Mouse (Mus musculus) gastrocnemius, adult 18-20 months (tissue): Measurements from ENCODE around the gene Crim1. TPM values are rescaled to one million over a fixed set of nuclear protein-coding genes. Genes with fewer than 3 reads are reported as not detected.
"Not testable (repeated sequence)": the region's sequence is repeated elsewhere in the genome, so short reads cannot be mapped to it uniquely, and the experiment has no call there.

Source experiments
- DNase-seq: peaks from one replicate; pipeline ENCODE4 v3.0.0; 2021; ENCODE audit warnings: low spot score
- total RNA-seq, 2 experiments: library from RNA; stranded (reverse); gene quantifications; 2 replicates each; pipeline ENCODE4 v1.2.3; 2021

The Crim1 gene
- total RNA-seq, 2 experiments from 2014 or later = 53.6 to 74.0 TPM

DNA sequence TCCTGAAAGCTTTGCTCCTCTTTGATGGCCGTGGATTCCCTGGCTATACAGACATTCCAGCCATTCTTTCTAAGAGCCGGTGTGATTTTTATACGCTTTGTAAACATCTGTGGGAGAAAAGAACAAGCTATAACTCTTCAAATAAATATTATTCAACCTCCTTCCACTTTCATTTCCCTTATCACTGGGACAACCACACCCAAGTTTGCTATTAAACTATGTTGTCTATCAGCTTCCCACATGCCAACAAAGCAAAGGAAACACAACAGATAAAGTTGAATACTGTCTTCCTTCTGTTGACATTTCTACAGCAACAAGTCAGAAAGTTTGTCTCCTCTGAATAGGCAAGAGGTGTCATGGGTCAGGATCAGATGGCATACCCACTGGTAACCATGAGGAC lies 48.9 kb downstream of the Crim1 start:
- DNase-seq = no peak

DNA sequence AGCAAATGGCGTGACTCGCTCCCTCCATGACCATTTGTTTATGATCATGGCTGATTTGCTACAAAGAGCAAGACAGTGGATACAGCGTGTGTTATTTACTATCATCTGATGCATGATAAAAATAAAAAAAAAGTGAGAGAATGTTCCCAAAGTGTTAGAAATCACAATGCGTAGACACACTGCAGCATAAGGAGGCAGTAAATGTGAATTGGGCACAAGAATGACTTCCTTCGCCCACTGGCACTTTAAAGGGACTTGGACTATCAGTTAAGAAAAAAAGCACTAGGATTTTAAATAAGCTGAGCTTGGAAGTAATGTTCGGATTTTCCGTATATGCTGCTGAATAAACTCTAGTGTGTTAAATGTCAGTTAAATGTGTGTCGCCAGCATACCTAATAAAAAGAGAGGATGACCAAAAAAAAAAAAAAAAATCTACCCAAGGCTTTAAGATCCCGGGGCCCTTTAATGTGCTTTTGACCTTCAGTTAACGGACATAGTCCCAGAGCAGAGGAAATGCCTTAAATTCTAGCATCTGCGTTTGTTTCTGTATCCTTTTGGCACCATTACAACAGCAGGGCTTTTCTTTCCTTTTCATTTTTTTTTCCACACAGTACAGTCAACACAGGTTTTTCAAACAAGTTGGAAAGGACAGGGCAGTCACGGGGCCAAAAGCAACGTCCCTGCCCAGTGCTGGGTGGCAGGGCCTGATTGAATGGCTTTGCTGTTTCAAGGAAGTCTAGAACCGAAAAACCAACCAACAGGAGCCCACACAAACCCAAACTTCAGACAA lies 50.3 kb downstream of the Crim1 start:
- no peak for DNase-seq

DNA sequence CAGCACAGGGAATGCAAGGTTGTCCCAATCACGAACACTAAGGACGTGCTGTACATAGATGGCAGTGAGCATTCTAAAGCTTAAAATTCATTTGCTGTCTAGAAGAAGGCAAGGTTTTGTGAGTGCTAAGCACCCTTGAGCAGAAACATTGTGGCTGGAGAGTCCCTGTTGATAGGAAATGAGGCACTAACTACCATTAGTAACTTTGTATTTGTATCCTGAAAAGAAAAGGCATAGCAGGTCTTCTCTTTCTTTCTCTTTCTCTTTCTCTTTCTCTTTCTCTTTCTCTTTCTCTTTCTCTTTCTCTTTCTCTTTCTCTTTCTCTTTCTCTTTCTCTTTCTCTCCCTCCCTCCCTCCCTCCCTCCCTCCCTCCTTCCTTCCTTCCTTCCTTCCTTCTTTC lies 53.5 kb downstream of the Crim1 start:
- not testable (repeated sequence) for DNase-seq

DNA sequence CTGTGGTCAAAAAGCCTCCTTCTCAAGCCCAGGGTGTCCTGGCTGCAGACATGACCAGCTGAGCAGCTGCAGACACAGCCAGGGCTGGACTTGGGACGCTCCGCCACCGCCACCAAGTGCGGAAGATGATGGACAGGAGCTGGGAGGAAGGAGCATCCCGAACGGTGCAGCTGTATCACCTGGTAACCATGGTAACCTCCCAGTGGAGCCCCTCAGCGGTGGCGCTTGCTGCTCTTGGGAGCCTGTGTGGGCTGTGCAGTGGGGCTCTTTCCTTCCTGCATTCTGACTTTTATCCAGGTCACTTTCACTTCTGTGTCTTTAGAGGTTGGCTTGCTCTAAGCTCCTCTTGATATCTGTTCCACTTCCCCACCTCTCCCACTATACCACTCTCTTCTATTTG lies 54.2 kb downstream of the Crim1 start:
- DNase-seq = no peak

DNA sequence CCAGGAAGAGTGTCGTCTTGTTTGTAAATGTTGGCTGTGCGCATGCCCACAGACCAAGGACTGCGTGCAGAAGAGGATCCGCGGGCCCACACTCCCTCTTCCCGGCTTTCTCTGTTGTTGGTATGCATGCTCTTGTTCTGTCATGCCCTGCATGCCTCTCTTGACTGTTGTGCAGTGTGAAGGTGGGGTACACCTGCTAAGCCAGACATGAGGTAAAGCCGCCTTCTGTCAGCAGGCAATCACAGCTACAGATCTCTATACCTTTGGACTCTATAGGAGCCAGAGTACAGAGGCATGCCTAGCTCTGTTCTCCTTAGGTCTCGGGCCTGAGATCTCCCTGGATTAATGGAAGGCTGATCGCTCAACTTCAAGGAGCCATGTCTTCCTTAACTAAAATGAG lies 55.7 kb downstream of the Crim1 start:
- no peak for DNase-seq

DNA sequence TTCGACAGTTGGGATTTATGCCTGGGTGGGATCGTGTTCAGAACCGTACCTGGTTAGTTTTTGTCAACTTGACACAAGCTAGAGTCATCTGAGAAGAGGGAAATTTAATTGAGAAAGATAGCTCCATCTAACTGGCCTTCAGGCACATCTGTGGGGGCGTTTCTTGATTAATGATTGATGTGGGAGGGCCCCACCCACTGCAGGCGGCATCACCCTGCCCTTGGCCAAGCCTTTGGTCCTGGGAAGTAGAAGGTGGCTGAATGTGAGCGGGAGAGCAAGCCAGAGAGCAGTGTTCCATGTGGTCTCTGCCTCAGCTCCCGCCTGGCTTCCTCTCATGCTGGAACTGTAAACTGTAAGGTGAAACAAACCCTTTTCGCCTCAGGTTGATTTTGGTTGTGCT lies 56.5 kb downstream of the Crim1 start:
- DNase-seq = no peak

DNA sequence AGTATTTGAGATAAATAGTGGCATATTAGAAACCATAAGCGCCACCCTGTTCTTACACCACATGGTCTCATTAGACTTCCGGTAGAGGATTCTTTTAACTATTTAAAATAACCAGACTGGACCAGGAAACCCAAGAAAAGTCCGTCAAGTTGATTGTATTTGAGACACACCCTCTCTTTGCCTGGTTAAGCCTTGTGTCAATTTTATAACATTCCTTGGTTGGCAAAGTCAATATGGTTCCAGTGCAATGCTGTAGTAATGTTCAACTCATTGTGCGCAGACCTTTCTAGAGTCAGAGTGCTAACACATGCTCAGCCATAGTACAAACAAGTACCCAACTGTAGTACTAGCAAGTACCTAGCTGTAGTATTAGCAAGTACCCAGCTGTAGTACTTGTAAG lies 61.6 kb downstream of the Crim1 start:
- no peak for DNase-seq

DNA sequence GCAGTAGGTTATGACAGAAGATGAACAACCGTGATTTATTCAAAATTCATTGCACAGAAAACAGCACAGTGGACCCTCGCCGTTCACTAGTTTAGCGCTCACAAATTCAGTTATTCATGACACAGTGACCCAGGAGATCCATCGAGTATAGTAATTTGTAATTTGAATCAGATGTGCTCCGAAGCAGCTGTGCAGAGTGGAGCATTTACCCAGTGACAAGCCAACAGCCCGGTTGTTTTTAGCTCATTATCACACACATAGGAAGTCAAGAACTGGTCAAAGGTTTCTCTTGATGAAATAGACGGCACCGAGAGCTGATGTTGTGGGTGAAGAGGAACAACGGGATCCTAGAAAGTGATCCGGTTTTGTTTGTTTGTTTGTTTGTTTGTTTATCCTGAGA lies 64.1 kb downstream of the Crim1 start:
- DNase-seq = no peak

DNA sequence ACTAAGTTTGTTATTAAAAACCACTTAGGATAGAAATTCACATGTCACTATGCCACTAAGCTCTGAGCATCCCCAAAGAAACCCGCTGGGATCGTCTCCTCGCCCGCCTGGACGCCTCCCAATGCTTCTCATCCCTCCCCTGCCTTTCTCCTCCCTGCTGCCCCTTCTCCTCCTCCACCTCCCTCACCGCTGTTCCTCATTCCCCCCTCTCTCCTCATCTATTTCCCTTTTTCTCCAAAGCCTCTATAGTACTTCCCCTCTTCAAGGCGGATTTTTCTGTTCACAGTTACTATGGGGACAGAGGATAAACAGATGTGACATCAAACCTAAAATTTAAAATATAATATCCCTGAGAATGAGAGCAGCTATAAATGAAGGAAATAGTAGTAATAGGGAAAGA lies 65.1 kb downstream of the Crim1 start:
- DNase-seq = no peak

DNA sequence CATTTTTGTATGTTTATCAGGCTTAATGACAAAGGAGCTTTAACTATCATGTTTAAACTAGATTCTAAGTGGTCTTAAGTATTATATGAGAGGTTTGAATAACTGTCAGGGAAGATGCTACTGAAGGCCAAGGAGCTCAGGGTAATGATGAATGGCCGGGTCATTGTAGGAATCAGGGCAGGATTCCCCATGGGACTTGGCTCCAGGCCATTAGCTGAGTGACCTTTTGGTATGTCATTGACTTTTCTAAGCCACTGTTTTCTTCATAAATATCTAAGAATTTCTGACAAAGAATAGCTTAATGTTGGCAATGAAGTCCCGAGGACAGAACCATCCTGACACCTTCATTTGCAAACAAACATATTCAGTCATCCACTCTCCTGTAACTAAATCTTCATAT lies 66.2 kb downstream of the Crim1 start:
- no peak for DNase-seq

DNA sequence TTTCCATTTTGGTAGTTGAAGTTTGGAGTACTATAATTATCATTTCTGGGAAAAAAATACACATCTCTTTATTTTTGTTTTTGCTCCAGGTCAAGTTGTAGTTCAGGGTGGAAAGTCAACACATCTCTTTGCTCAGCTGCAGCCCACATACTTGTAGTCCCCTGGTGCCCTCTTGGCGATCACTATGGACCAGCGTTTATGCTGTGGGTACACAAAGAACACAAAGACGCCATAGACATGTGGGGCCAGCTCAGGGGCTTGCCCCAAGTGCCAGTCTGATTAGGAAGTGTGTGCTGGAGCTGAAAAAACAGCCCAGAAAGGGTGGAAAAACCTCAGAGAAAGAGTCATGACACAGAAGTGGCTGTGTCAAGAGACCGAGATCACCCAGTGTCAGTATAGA lies 68.5 kb downstream of the Crim1 start:
- no peak for DNase-seq

DNA sequence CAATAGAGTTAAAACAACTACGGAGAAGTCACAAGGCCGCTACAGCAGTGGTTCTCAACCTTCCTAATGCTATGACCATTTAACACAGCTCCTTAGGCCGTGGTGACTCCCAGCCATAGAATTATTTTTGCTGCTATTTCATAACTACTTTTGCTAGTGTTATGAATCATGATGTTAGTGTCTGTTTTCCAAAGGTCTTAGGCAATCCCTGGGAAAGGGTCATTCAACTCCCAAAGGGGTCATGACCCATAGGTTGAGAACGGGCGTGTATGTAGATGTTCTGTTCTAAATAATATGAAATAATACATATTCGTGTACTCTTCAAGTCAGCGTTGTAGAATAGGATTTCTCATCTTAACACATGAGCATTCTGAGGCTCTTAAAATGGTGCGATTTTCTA lies 69.3 kb downstream of the Crim1 start:
- DNase-seq = no peak

DNA sequence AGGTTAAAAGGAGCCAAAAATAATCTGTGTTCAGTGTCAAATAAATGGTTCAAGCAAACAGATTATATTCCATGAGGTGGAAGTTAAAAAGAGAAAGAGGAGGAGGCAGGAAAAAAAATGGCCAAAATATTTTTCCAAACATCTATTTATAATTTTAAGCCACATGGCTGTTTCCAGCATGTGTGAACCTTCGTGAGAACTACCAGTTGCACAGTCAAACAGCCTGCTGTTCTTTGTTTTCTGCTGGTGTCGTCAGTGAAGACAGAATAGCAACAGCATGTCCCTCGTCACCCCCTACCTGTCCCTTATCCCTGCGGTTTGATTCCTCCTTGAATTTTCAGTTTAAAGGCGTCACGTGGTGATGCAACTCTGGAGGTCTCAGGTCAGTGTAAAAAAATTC lies 70.0 kb downstream of the Crim1 start:
- DNase-seq = no peak

DNA sequence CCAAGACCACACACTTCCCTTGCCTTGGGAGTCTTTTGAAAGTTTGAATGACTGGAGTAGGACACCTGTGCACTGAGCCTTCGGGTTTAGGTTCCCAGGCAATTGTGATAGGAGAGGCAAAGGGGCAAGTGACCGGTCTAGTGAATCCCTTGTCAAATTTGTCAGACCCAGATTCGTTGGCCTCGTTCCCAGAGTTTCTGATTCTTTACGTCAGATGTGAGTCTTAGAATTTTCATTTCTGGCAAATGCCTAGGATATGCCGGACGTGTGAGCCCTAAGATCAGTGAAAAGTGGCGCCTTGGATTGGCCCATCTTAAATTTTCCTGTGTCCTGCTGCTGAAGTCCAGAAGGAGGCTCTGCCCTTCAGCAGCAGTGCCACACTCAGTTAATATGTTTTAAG lies 71.7 kb downstream of the Crim1 start:
- DNase-seq = no peak

DNA sequence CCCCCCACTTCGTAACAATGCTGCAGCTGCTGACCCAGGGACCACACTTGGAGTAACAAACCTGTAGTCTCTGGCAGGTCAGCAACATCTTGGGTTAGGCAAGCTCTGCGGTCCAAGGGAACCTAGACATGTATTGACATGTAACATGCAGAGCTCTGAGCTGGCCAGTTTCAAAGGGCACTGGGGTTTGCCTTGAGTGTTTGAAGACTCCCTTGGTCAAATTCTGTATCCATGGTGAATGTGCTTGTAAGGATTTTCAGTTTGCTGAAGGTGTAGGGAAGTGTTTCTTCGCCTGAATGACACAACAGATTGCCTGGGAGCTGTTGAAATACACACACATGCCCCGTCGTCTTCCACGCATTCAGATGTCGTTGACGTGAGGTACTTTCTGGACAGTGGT lies 72.1 kb downstream of the Crim1 start:
- no peak for DNase-seq

DNA sequence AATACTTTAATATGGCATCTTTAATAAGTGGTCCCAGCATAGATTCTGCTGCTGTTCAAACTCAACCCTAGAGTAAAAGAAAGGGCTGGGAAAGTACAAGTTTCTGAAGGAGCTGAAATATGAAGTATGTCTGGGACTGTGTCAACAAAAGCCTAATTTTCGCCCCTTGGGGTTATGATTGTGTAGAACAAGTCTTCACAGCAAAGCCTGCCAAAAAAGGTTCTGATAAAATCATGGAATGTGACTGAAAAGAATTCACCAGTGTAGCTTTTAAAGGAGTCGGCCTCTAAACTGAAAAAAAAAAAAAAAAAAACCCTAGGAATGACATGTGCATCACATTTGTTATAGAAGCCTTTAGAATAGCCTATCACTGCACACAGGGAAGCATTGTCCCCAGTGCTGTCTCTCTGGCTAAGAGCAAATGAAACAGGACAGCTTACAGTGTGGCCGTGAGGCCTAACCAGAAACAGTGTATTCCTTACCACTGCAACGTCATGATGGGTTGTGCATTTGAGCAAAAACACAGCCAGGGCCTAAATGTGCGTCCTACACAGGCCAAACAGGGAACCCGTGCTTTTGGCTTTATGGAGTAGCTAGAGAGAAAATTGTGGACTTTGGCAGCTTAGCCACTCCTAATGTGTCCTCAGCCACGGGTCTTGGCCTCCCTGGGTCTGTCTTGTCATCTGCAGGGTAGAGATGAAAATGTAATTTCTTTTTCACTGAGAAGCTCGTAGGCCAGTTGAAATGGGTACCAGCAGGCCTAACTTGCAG lies 72.8 kb downstream of the Crim1 start:
- no peak for DNase-seq

DNA sequence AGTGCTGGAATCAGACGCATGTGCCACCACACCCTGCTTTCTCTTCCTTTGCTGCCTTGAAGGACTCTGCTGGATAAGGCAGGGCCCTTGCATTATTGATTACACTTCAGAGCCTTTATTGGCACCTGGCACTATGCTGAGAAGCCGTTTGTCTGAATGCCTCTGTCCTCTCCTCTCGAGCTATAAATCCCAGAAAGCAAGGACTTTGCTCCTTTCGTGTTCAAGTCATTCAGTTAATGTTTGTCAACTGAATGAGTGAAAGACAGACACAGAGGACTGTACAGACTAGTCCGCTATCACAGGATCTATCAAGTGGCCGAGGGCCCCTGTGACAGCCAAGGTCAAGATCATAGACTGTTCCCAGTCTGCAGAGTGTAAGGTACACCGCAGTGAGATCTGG lies 73.8 kb downstream of the Crim1 start:
- no peak for DNase-seq

DNA sequence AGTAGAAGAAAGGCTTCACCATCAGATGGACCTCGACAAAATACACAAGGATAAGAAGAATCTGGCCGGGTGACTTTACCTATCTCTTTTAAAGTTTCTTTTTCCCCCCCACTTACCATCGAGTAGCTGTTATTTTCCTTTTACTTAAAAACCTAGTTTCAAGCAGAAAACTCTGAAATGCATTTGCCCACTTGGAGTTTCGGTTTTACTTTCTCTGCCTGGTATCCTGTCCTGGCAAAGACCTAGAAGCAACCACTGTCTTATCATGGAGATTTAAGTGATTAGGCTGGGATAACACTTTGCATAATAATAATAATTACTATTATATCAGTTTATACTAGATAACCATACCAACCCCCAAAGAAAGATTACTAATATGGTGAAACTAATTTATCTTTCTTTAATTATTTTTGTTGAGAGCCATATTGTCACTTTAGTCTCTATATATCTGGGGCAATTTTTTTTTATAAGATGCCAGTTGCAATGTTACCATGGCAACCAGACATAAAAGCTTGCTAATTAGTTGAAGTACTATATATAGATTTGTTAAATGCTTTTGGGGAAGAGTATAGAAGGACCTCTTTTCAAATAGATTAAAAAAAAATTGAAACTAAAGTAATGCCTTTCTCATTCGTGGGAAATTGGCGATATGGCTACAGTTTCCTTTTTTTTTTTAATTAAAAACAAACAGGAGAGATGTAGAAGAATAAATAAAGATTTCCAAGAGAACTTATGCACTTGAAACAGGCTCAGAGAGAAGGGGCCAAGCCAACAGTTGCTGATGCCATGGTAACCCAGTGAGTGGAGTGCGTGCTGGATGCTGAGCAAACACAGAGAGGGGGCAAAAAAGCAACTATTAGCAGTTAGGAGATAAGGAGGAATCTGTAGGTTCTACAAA lies 74.8 kb downstream of the Crim1 start:
- DNase-seq = no peak

DNA sequence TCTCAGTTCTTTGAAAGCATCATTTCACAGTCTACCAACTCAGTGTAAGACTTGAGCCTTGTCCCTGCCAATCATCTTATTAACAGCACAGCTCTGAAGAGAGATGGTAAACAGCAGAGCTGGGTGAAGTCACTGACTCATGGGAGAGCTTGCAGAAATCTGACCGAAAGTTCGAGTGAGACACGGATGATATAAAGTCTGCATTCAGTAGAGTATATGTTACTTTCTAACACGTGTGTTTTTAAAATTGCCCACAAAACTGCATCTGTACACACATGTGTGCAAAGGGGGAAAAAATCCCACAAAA lies 75.4 kb downstream of the Crim1 start:
- DNase-seq = no peak

DNA sequence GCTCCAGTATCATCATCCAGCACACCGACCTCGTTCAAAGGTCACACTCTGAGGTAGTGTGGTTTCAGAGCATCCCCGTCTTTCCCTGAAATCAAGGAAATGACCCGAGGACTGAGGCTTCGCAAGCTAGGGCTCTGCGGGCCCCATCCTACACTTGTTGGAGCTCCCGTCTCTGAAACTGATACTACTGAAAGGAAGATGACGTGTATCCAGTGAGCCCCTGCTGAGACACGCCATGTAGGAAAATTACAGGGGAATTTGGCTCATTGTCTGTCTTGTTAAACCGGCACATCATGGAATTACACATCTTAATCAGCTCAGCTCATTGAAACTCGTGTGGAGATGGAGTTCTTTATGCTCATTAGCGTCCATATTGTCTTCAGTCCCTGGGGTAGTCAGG lies 79.1 kb downstream of the Crim1 start:
- no peak for DNase-seq

DNA sequence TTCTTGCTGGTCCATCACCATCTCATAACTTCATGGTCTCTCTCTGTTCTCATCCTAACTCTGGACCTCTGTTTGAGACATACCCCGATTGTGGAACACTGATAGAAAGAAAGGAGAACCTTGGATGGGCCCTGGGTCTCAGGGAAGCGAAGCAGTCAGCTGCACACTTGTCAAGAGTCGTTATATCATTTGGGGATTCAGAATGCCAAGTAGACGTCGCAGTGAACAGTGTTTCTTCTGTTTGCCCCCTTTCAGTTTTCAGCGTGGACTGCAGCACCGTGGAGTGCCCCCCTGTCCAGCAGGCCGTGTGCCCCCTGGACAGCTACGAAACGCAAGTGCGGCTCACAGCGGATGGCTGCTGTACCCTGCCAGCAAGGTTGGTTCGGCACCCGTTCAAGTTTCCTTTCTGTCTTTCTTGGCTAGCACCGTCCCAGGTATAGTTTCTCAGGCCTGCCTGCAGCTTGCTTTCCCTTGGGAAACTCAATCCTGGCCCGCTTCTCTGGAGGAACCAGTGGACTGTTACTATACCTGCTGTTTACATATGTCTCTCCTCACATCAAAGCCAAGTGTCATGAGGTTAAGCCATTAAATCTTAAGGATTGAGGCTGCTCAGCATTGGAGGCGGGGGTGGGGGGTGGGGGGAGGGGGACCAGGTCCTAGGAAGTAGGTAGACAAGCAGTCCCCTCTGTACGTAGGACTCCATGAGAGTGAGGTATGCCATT lies 81.1 kb downstream of the Crim1 start:
- peak; percentile 68 for DNase-seq
